Mouse (Mus musculus): ENCODE measurements around the gene Gm12117.

Gene Gm12117

GRCm38 (mm10) chr11:33276637-33277036 is at the start of gene Gm12117:
Gene Gm12117 (minus strand): TSS chr11:33276737.
- no peak for DNase-seq (ENCODE audit: low read depth, low spot score)

- no peak for DNase-seq (ENCODE audit: low read depth, low spot score)
These were observed 42.6 kb upstream of the Gm12117 start for GRCm38 (mm10) chr11:33319006-33319611.

GRCm38 (mm10) chr11:33309566-33309965 is 33.0 kb upstream of the Gm12117 start:
- no peak for DNase-seq (ENCODE audit: low read depth, low spot score)

GRCm38 (mm10) chr11:33300859-33301258 is 24.3 kb upstream of the Gm12117 start:
- DNase-seq (ENCODE audit: low read depth, low spot score) = no peak

GRCm38 (mm10) chr11:33299371-33299770 is 22.8 kb upstream of the Gm12117 start:
- no peak for DNase-seq (ENCODE audit: low read depth, low spot score)

GRCm38 (mm10) chr11:33297121-33297520 is 20.6 kb upstream of the Gm12117 start:
- no peak for DNase-seq (ENCODE audit: low read depth, low spot score)

- DNase-seq (ENCODE audit: low read depth, low spot score) = peak; percentile 19
These were observed 18.9 kb upstream of the Gm12117 start for GRCm38 (mm10) chr11:33295422-33295821.

DNA sequence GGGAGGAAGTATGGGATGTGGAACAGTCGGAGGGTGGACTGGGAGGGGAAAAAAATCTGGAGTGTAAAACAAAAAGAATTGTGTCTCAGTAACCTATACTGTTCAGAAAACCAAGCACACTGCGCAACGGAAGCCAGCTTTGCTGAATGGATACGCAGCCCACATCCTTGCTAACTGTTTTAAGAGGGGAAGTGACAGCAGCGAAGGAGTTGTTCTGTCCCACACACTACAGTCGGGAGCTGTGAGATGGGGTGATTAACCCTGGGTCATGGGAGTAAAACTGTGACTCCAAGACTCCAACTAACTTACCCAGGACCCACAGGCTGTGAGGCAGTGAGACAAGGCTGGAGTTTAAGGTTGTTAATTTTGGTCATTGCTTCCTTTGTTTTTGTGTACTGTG is 17.5 kb upstream of the Gm12117 start:
- no peak for DNase-seq (ENCODE audit: low read depth, low spot score)

- DNase-seq (ENCODE audit: low read depth, low spot score) = no peak
These were observed 2.0 kb upstream of the Gm12117 start for GRCm38 (mm10) chr11:33278571-33278970.

DNA sequence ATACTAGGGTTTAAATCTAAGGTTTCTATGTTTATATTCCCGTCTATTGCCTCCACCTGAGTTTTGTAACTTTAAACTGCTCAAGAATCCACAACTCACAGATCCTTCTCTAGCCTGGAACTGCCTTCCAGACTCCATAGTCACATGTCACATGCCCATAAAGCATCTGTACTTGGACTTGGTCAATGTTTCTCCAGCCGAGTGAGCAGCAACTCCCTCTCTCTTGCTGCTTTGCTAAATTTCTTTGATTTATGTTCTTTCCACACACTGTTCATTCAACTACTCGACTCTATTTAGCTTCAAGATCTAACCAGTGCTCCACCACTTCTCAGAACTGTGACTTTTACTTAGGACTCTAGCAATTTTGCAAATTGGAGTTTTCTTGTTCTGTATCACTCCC is 1.7 kb downstream of the Gm12117 start:
- DNase-seq (ENCODE audit: low read depth, low spot score) = no peak

- DNase-seq (ENCODE audit: low read depth, low spot score) = no peak
These were observed 2.2 kb downstream of the Gm12117 start for GRCm38 (mm10) chr11:33274294-33274693.

DNA sequence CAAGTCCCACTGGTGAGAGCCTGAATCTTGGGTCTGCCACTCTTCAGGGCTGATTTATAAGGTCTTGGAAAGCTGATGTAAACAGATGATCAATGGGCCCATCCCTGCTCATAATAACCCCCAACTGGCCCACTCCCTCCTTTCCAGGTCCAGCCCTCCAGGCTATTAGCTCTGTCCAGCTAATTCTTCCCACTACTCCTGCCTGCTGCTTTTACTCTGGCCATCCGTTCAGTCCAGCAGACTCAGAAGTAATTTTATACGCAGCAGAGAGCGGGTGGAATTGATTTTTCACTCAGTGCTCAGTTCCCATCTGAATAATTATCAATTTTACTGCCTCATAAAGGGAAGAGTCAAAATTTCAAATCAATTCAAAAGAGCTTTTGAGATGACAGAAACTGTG is 36.2 kb downstream of the Gm12117 start:
- DNase-seq (ENCODE audit: low read depth, low spot score) = no peak

DNA sequence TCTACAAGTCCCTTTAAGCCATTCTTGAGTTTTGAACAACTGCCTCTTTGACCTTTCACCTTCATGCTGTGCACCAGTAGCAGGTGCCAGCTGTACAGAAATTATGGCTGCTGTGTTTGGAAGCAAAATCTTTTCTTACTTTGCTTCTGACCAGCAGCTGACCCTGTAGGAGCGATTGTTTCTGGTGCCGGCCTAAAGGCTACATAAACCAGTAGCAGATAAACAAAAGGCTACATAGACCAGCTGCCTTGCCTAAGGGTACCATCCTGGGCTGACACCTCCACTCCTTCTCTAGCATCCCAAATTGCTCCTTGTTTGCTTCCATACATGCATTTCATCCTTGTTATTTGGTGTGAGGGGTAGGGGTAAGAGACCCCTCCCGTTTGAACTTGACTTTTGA is 42.4 kb downstream of the Gm12117 start:
- DNase-seq (ENCODE audit: low read depth, low spot score) = no peak

GRCm38 (mm10) chr11:33232056-33232455 is 44.5 kb downstream of the Gm12117 start:
- no peak for DNase-seq (ENCODE audit: low read depth, low spot score)

- no peak for DNase-seq (ENCODE audit: low read depth, low spot score)
These were observed 48.4 kb downstream of the Gm12117 start for GRCm38 (mm10) chr11:33228186-33228585.

DNA sequence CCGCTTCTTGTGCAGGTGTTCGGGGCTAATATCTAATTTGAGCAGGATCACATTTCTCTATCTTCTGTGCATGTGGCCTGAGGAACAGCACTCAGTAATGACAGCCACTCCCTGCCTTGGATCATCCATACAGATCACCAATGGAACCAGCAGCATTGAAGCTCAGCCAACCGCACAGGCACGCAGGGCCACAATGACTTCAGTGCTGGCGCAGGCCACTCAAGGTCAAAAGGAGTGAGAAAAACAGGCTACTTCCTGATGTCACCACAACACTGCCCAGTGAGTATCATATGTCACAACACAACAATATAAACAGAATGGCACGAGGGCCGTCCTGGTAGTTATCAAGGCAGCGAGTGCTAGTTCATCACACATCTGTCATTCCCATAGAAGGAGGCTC is 50.0 kb downstream of the Gm12117 start:
- DNase-seq (ENCODE audit: low read depth, low spot score) = no peak

All from embryo, embryonic 11.5 days (tissue).